Mouse (Mus musculus) embryonic facial prominence, embryonic 12.5 days (tissue): ENCODE measurements around the gene Acot7. TPM values are rescaled to one million over a fixed set of nuclear protein-coding genes. Genes with fewer than 3 reads are reported as not detected.
"Not testable (repeated sequence)": the region's sequence is repeated elsewhere in the genome, so short reads cannot be mapped to it uniquely, and the experiment has no call there.

ENCODE experiments used
- ATAC-seq: fragments of 200-750 bp; cut with Nextera tagmentation; 2 replicates; pipeline ENCODE4 v1.8.0; 2017; ENCODE audit not compliant: insufficient number of reproducible peaks, insufficient read depth, low FRiP score, low TSS enrichment
- H3K27ac ChIP-seq: fragments of 300-500 bp; sonication (generic); 2 replicates; pipeline ENCODE4 v1.5.1; 2016; ENCODE audit warnings: mild to moderate bottlenecking
- H3K27me3 ChIP-seq: fragments of 300-500 bp; sonication (generic); 2 replicates; pipeline ENCODE4 v1.6.1; 2016; ENCODE audit warnings: mild to moderate bottlenecking, moderate library complexity
- H3K36me3 ChIP-seq: fragments of 300-500 bp; sonication (generic); 2 replicates; pipeline ENCODE4 v1.6.1; 2016; ENCODE audit warnings: mild to moderate bottlenecking
- H3K4me1 ChIP-seq: fragments of 300-500 bp; sonication (generic); 2 replicates; pipeline ENCODE4 v1.6.1; 2016
- H3K4me2 ChIP-seq: fragments of 300-500 bp; sonication (generic); replicated peaks from 2 replicates; pipeline ENCODE4 v1.6.1; 2016; ENCODE audit warnings: mild to moderate bottlenecking, moderate library complexity
- H3K4me3 ChIP-seq: fragments of 300-500 bp; sonication (generic); 2 replicates; pipeline ENCODE4 v1.5.1; 2016; ENCODE audit warnings: mild to moderate bottlenecking
- H3K9ac ChIP-seq: fragments of 300-500 bp; sonication (generic); 2 replicates; pipeline ENCODE4 v1.6.1; 2016; ENCODE audit warnings: mild to moderate bottlenecking, moderate library complexity
- H3K9me3 ChIP-seq: fragments of 300-500 bp; sonication (generic); 2 replicates; pipeline ENCODE4 v1.6.1; 2016; ENCODE audit warnings: mild to moderate bottlenecking, moderate library complexity
- WGBS: fragments of 180-500 bp; shearing (Covaris S2); methylation state at CpG from one replicate; pipeline ENCODE4 v1.1.7; 2016; 5-methylcytosine and 5-hydroxymethylcytosine counted together
- polyA plus RNA-seq: library from polyadenylated mRNA; unstranded; fragments of >200 nt; fragmentation: Nextera tagmentation; extraction: Ambion mirVana; gene quantifications from 2 replicates; pipeline ENCODE4 v1.2.1, GENCODE M21; 2016

The Acot7 gene
- polyA plus RNA-seq, 1 experiment from 2014 or later: 57.9 TPM

DNA sequence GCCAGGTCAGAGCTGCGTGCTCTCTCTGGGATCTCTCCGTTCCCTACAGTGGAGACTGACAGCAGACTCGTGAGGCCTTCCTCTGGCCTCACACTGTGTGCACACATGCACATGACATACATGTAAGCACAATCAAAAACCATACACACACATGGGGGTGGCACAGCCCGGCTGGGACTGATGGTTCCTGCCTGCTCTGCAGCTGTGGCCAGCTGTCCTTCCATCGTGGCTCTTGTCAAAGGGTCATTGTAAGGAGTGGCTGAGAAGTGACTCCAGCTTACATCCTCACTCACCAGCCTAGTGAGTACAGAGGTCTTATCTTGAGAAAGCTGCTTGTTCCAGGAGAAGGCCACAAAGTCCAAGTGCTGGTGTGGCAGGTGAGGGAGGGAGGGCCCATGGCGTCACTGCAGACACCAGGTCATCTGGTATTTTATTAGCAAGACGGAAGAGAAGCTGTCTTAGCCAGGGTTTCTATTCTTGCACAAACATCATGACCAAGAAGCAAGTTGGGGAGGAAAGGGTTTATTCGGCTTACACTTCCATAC, 37.0 kb downstream of the Acot7 start:
- 74% methylated on average over 8 of the region's 8 CpGs for WGBS
- ATAC-seq: 0 out of 2 replicates have a peak, but pooled peaks have one; percentile 42
- Histone ChIP-seq H3K9me3 (no peaks in the 10 kb centered on the region), H3K4me3 (no peak overlapping the region), H3K4me1 (peaks cover 4% of the 10 kb centered on the region; the same call in 1 of the 2 replicates), H3K9ac (no peak overlapping the region), H3K4me2 (no peak overlapping the region), H3K36me3 (0 out of 2 replicates have a peak, but pooled peaks cover 3% of the 10 kb centered on the region), H3K27ac (no peak overlapping the region), H3K27me3 (no peaks in the 10 kb centered on the region)

- WGBS: 92% methylated on average over 3 of the region's 3 CpGs
- no peak for ATAC-seq
- no peaks in the 10 kb centered on the region for H3K27me3 ChIP-seq
These were observed 41.7 kb downstream of the Acot7 start for GRCm38 (mm10) chr4:152219591-152219990.

DNA sequence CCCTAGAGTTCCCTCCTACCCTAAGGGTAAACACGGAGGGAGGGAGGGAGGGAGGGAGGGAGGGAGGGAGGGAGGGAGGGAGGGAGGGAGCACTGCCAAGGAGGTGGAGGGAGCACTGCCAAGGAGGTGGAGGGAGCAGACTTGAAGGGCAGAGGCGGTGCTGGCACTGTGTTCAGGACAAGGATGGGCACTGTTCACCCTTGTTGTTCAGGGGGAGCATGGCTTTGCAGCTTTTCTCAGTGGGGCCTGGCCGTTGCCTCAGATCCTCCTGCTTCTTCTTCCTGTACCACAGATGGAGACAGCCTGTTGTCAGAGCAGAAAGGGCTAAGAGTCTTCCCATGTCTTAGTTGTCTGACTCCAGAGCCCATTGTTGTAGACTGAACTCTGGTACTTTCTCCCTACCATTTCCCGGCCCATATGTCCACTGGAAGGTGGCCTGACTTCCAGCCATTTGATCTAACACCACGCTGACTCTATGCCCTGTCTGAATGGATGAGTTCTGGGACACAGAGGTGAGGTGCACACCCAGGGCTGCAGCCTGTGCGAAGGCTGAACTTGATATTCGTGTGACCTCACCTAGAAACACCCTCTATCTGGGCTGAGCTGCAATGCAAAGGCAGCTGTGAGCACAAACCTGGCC, 43.0 kb downstream of the Acot7 start:
- WGBS: 59% methylated on average over 6 of the region's 7 CpGs
- no peaks in the 10 kb centered on the region for H3K9me3 ChIP-seq
- no peak overlapping the region for H3K4me2 ChIP-seq
- no peak overlapping the region for H3K4me3 ChIP-seq
- H3K4me1 ChIP-seq: peaks cover 17% of the 10 kb centered on the region
- H3K27me3 ChIP-seq: no peaks in the 10 kb centered on the region
- 0 out of 2 replicates have a peak, but pooled peaks cover 3% of the 10 kb centered on the region for H3K36me3 ChIP-seq
- ATAC-seq: no peak
- H3K9ac ChIP-seq: no peak overlapping the region
- peak overlapping the region; percentile 14; the same call in 1 of the 2 replicates for H3K27ac ChIP-seq

More at GRCm38 (mm10) chr4:152219591-152219990, 41.7 kb downstream of the Acot7 start:
- no peak overlapping the region for H3K4me2 ChIP-seq
- peaks cover 17% of the 10 kb centered on the region for H3K4me1 ChIP-seq
- H3K9ac ChIP-seq: no peak overlapping the region
- no peak overlapping the region for H3K27ac ChIP-seq
- 0 out of 2 replicates have a peak, but pooled peaks cover 3% of the 10 kb centered on the region for H3K36me3 ChIP-seq
- H3K9me3 ChIP-seq: no peaks in the 10 kb centered on the region
- H3K4me3 ChIP-seq: no peak overlapping the region

GRCm38 (mm10) chr4:152221411-152221887, 43.5 kb downstream of the Acot7 start:
- Histone ChIP-seq H3K27ac (peak overlapping the region; percentile 14; the same call in 1 of the 2 replicates), H3K4me1 (peaks cover 17% of the 10 kb centered on the region), H3K4me2 (no peak overlapping the region), H3K27me3 (no peaks in the 10 kb centered on the region), H3K4me3 (no peak overlapping the region), H3K36me3 (0 out of 2 replicates have a peak, but pooled peaks cover 3% of the 10 kb centered on the region), H3K9ac (no peak overlapping the region), H3K9me3 (no peaks in the 10 kb centered on the region)
- no peak for ATAC-seq
- WGBS: 23% methylated on average over 9 of the region's 9 CpGs

- no peak overlapping the region for H3K27ac ChIP-seq
- no peak overlapping the region for H3K4me3 ChIP-seq
- H3K27me3 ChIP-seq: no peaks in the 10 kb centered on the region
- H3K36me3 ChIP-seq: 0 out of 2 replicates have a peak, but pooled peaks cover 3% of the 10 kb centered on the region
- H3K9ac ChIP-seq: no peak overlapping the region
- ATAC-seq: no peak
- H3K4me2 ChIP-seq: no peak overlapping the region
- H3K4me1 ChIP-seq: peaks cover 17% of the 10 kb centered on the region
- H3K9me3 ChIP-seq: no peaks in the 10 kb centered on the region
- WGBS: 91% methylated on average over 6 of the region's 6 CpGs
These were observed 44.2 kb downstream of the Acot7 start for GRCm38 (mm10) chr4:152222111-152222510.

DNA sequence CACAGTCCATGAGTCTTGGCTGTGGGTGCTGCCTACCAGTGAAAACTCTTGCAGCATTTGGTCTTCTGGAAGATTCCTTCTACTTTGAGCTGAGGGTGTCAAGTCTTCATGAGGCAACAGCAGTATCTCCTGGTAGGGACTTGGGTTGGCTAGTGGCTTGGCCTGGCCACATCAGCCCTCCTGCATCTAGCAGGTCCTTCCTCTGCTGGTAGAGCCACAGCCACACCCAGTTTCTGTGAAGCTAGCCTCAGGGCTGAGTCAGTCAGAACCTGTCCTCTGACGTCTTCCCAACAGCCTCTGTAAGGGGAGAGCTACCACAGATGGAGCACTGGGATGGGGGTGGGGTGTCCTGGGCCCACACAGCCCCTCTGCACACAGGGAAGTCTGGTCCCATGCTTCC, 44.6 kb downstream of the Acot7 start:
- Histone ChIP-seq H3K9me3 (no peaks in the 10 kb centered on the region), H3K4me2 (no peak overlapping the region), H3K27me3 (no peaks in the 10 kb centered on the region), H3K36me3 (0 out of 2 replicates have a peak, but pooled peaks cover 3% of the 10 kb centered on the region), H3K27ac (no peak overlapping the region), H3K4me1 (peaks cover 17% of the 10 kb centered on the region), H3K9ac (no peak overlapping the region), H3K4me3 (no peak overlapping the region)
- WGBS: 33% methylated on average over 1 of the region's 1 CpGs
- no peak for ATAC-seq

- no peaks in the 10 kb centered on the region for H3K36me3 ChIP-seq
- no peak overlapping the region for H3K9ac ChIP-seq
- no peak overlapping the region for H3K27ac ChIP-seq
- H3K9me3 ChIP-seq: no peaks in the 10 kb centered on the region
- 76% methylated on average over 5 of the region's 5 CpGs for WGBS
- H3K27me3 ChIP-seq: no peaks in the 10 kb centered on the region
- no peak overlapping the region for H3K4me3 ChIP-seq
- ATAC-seq: no peak
- peaks cover 17% of the 10 kb centered on the region for H3K4me1 ChIP-seq
- no peak overlapping the region for H3K4me2 ChIP-seq
These were observed 46.2 kb downstream of the Acot7 start for GRCm38 (mm10) chr4:152224156-152224555.

DNA sequence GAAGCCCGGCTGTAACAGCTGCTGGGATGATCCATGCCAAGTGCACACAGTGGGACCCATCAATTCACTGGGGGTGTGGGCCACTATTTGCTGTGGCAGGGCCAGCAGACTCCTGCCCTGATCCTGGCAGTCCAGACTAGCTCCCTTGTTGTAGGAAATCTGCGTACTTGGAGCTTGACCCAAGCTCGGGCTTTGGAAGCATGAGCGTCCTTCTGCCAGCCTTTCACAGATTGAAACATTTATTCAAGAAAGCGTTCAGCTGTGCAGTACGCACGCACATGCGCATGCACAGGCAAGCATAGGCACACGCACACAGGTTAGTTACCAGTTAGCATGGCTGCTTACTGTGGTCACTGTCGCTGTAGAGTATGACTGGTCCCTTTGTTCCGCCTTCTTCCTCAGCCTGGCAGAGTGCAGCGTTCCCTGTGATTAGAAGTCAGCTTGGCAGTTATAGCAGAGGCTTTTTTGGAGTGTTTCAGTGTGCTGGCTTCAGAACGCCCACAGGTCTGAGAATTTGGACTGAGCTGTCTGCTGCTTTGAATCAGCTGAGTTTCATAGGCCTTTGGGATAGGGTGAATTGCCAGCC, 49.1 kb downstream of the Acot7 start:
- ATAC-seq: no peak
- Histone ChIP-seq H3K9me3 (no peaks in the 10 kb centered on the region), H3K36me3 (no peaks in the 10 kb centered on the region), H3K27ac (peak overlapping the region; percentile 38; the same call in 1 of the 2 replicates), H3K4me2 (no peak overlapping the region), H3K4me1 (peaks cover 14% of the 10 kb centered on the region), H3K4me3 (no peak overlapping the region), H3K9ac (no peak overlapping the region), H3K27me3 (no peaks in the 10 kb centered on the region)
- WGBS: 65% methylated on average over 13 of the region's 13 CpGs

DNA sequence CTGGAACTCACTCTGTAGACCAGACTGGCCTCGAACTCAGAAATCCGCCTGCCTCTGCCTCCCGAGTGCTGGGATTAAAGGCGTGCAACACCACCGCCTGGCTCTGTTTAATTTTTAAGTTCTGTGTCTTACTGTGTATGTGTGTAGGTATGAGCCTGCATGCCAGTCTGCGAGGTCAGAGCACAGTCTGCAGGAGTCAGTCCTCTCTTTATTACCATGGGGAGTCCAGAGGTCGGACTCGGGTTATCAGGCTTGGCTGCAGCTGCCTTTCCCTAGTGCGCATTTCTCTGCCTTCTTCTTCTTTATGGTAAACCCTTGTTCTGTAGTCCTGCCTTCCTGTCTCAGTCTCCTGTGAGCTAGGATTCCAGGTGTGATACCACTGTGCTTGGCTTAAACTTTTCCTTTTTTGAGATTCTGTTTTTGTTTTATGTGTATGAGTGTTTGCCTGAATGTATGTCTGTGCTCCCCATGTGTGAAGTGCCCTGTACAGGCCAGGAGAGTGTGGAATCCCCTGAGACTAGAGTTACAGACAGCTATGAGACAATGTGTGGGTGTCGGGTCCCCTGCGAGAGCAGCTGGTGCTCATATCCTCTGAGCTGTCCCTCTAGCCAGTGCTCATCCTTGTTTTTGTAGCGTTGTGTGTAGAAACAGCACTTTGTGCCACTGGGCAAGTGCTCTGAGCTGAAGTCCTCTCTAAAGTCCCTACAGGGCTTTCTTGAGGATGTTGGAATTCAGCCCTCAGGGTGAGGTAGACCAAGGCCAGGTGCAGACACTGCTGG, 50.0 kb downstream of the Acot7 start:
- Histone ChIP-seq H3K27ac (no peak overlapping the region), H3K9ac (no peak overlapping the region), H3K4me3 (no peak overlapping the region), H3K4me2 (no peak overlapping the region), H3K27me3 (no peaks in the 10 kb centered on the region), H3K9me3 (no peaks in the 10 kb centered on the region), H3K36me3 (no peaks in the 10 kb centered on the region), H3K4me1 (peaks cover 6% of the 10 kb centered on the region)
- ATAC-seq: no peak
- WGBS: 81% methylated on average over 12 of the region's 12 CpGs

DNA sequence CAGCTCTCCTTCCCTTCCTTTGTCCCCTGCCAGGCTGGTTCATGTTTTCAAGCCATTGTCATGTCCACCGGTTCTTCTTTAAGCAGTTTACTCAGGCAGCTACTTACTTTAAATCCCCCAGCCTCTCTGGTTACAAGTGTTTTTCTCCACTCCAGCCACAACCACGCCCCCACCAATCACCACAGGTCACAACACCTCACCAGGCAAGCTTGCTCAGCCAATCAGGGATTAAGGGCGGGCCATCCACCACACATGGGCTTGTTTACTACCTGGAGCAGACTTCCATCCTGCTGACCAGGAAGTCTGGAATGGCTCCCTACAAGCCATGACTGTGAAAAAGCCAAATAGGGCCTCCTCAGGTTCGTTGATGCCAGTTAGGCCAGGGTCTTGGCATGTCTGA, 52.4 kb downstream of the Acot7 start:
- H3K9me3 ChIP-seq, H3K9ac ChIP-seq, H3K27me3 ChIP-seq, H3K27ac ChIP-seq, ATAC-seq, H3K4me1 ChIP-seq, H3K4me3 ChIP-seq, H3K36me3 ChIP-seq, H3K4me2 ChIP-seq: not testable (repeated sequence)
- WGBS: 32% methylated on average over 4 of the region's 4 CpGs

DNA sequence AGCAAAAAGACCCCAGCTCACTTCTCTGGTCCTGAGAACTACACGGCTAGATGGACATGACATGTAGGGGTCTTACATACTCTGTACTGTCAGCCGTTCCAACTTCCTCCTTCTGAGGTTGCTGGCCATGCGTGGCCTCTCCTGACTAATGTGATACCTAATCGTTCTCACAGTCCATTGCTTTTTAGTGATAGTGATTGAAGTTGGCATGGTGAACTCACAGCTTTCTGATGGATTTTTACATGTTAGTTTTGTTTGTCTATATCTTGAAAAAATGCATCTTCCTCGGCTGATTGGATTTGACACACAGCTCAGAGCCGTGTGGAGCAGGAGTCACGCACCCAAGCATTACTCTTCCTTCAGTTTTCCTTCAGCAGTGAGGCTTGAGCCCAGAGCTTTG, 53.4 kb downstream of the Acot7 start:
- H3K4me3 ChIP-seq: no peak overlapping the region
- no peaks in the 10 kb centered on the region for H3K9me3 ChIP-seq
- H3K9ac ChIP-seq: no peak overlapping the region
- ATAC-seq: no peak
- H3K4me1 ChIP-seq: peaks cover 6% of the 10 kb centered on the region
- no peaks in the 10 kb centered on the region for H3K36me3 ChIP-seq
- no peak overlapping the region for H3K27ac ChIP-seq
- 83% methylated on average over 7 of the region's 7 CpGs for WGBS
- no peaks in the 10 kb centered on the region for H3K27me3 ChIP-seq
- no peak overlapping the region for H3K4me2 ChIP-seq
